Mouse (Mus musculus): ENCODE measurements around the gene Celsr1. TPM values are rescaled to one million over a fixed set of nuclear protein-coding genes. Genes with fewer than 3 reads are reported as not detected.
A peak's percentile ranks its signal among the peaks of the same experiment; 100 is the strongest.
"Not testable (repeated sequence)": the region's sequence is repeated elsewhere in the genome, so short reads cannot be mapped to it uniquely, and the experiment has no call there.

Celsr1 gene
- polyA plus RNA-seq, 1 experiment from 2014 or later, result 3.4 TPM

DNA sequence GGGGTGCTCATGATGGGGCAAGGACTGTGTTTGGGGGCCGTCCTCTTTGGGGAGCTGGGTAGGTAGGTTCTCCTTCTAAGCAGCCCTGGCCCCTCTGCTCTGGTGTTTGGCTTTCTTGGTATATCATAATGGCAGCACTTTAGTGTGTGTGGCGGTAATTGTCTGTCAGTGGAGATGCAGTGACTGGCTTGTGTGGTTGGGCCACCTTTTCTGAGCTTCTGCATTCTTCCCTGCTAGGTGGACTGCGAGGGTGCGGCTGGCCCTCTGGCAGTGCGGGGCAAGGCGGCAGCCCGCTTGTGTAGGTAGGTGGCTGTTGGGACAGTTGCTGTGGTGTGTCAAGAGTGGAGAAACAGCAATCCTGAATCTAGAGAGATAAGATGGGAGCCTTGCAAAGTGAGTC is 27.6 kb upstream of the Celsr1 start:
- no peaks in the 10 kb centered on the region; the same call in 1 of the 2 replicates for H3K9me3 ChIP-seq (replicated peaks)
- peaks cover 8% of the 10 kb centered on the region for H3K36me3 ChIP-seq
- peaks cover 11% of the 10 kb centered on the region; the same call in 1 of the 2 replicates for H3K27me3 ChIP-seq (ENCODE audit: low read depth, poor library complexity, severe bottlenecking)
- no peak overlapping the region for H3K4me3 ChIP-seq
- H3K4me1 ChIP-seq, result peaks cover 45% of the 10 kb centered on the region
- 96% methylated on average over 7 of the region's 7 CpGs for WGBS
- no peak for DNase-seq (ENCODE audit: low spot score)
- no peak overlapping the region for H3K27ac ChIP-seq (replicated peaks)

GRCm38 (mm10) chr15:86060581-86060980 is 27.0 kb upstream of the Celsr1 start:
- Histone ChIP-seq H3K27ac (replicated peaks) (0 out of 2 replicates have a peak overlapping the region, but pooled peaks have one; percentile 9), H3K4me1 (peaks cover 45% of the 10 kb centered on the region), H3K4me3 (peak overlapping the region; percentile 11; the same call in 1 of the 2 replicates), H3K27me3 (ENCODE audit: low read depth, poor library complexity, severe bottlenecking) (peaks cover 15% of the 10 kb centered on the region; the same call in 1 of the 2 replicates), H3K9me3 (replicated peaks) (no peaks in the 10 kb centered on the region), H3K36me3 (peaks cover 2% of the 10 kb centered on the region)
- WGBS, result 92% methylated on average over 12 of the region's 12 CpGs
- no peak for DNase-seq (ENCODE audit: low spot score)

DNA sequence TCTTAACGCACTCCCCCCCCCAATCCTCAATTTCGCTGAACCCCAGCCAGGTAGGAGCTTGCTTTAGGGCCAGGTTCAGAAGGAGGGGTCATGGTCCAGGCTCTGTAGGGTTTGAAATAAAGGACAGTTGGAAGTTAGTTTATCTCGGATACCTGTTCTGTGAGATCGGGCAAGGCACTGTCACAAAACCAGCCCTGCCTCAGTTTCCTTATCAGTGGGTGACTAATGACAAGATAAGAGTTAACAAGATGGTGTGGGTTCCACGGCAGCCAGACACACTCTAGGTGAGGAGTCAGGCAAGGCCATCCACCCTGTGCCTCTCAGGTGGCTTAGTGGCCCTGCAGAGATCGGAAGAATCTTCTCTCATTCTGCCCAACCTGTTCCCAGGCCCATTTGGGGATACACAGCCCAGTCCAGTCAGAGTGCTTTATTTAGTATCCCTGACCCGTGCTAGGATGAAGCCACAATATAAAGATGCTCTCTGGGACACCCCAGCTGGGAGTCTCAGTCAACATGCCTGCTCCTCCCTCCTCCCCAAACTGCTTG is 26.3 kb upstream of the Celsr1 start:
- Histone ChIP-seq H3K27ac (replicated peaks) (0 out of 2 replicates have a peak overlapping the region, but pooled peaks have one; percentile 96), H3K36me3 (peaks cover 2% of the 10 kb centered on the region; the same call in 1 of the 2 replicates), H3K27me3 (ENCODE audit: low read depth, poor library complexity, severe bottlenecking) (peaks cover 15% of the 10 kb centered on the region; the same call in 1 of the 2 replicates), H3K9me3 (replicated peaks) (no peaks in the 10 kb centered on the region), H3K4me3 (peak overlapping the region; percentile 89), H3K4me1 (peaks cover 45% of the 10 kb centered on the region)
- 76% methylated on average over 7 of the region's 7 CpGs for WGBS
- DNase-seq (ENCODE audit: low spot score), result no peak

- Histone ChIP-seq H3K9me3 (replicated peaks) (no peaks in the 10 kb centered on the region), H3K4me3 (peak overlapping the region; percentile 89), H3K4me1 (peaks cover 45% of the 10 kb centered on the region), H3K27me3 (ENCODE audit: low read depth, poor library complexity, severe bottlenecking) (peaks cover 15% of the 10 kb centered on the region; the same call in 1 of the 2 replicates), H3K27ac (replicated peaks) (peak overlapping the region; percentile 96), H3K36me3 (peaks cover 2% of the 10 kb centered on the region; the same call in 1 of the 2 replicates)
- peak; percentile 60 for DNase-seq (ENCODE audit: low spot score)
- 3% methylated on average over 49 of the region's 49 CpGs for WGBS
Measured at GRCm38 (mm10) chr15:86058931-86059834, 25.6 kb upstream of the Celsr1 start.

DNA sequence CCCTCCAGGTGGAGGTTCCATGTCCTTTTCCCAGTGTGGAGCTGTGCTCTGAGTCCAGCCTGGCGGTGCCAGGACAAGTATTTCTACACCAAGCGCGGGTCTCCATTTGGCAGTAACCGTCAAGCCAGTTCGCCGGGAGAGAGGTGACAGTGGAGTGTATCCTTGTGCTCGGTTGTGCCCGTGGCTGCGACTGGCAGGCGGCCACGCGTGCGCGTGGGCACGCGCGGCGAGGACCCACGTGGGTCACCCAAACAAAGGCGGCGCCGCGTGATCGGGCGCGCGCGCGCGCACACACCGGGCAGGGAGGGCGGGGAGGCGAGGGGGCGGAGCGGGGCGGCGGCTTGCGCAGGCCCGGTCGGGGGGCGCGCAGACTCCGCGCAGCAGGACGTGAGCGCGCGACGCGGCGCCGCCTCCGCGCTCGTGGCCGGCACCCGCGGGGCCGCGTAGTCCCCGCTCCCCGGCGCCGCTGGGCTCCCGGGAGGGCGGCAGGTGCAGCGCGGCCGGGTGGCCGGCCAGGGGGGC is 24.9 kb upstream of the Celsr1 start:
- peaks cover 15% of the 10 kb centered on the region; the same call in 1 of the 2 replicates for H3K27me3 ChIP-seq (ENCODE audit: low read depth, poor library complexity, severe bottlenecking)
- H3K4me1 ChIP-seq, result peaks cover 48% of the 10 kb centered on the region
- no peaks in the 10 kb centered on the region for H3K9me3 ChIP-seq (replicated peaks)
- H3K36me3 ChIP-seq, result peaks cover under 1% of the 10 kb centered on the region; the same call in 1 of the 2 replicates
- WGBS, result under 1% methylated on average over 61 of the region's 70 CpGs
- peak overlapping the region; percentile 96 for H3K27ac ChIP-seq (replicated peaks)
- DNase-seq (ENCODE audit: low spot score), result peak; percentile 85
- peak overlapping the region; percentile 89 for H3K4me3 ChIP-seq

DNA sequence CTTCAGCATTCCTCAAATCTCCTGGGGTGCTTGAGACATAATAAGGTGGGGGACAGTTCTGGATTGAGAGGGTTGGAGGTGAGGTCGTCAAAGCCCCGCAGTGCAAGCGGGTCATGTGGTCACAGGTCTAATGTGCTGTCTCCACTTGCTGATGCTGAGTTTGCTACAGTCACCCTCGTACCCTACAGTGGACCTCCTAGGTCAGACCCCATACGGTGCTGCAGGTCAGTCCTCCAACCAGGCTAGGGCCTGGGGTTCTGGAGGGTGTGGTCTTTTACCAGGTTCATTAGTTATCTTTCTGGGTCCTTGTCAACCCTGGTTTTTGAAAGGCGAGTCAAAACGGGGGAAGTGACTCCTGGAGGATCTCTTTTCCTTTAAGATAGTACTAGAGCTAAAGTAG is 24.3 kb upstream of the Celsr1 start:
- Histone ChIP-seq H3K27me3 (ENCODE audit: low read depth, poor library complexity, severe bottlenecking) (peaks cover 15% of the 10 kb centered on the region; the same call in 1 of the 2 replicates), H3K9me3 (replicated peaks) (no peaks in the 10 kb centered on the region), H3K27ac (replicated peaks) (peak overlapping the region; percentile 96), H3K4me1 (peaks cover 48% of the 10 kb centered on the region), H3K36me3 (no peaks in the 10 kb centered on the region), H3K4me3 (peak overlapping the region; percentile 89)
- WGBS, result 2% methylated on average over 7 of the region's 7 CpGs
- DNase-seq (ENCODE audit: low spot score), result no peak

- H3K27ac ChIP-seq (replicated peaks), result peak within 1 kb of the TSS; percentile 96
- no peaks in the 10 kb centered on the region for H3K36me3 ChIP-seq
- H3K27me3 ChIP-seq (ENCODE audit: low read depth, poor library complexity, severe bottlenecking), result peaks cover 15% of the 10 kb centered on the region; the same call in 1 of the 2 replicates
- peak within 1 kb of the TSS; percentile 89 for H3K4me3 ChIP-seq
- no peaks in the 10 kb centered on the region for H3K9me3 ChIP-seq (replicated peaks)
- peaks cover 48% of the 10 kb centered on the region for H3K4me1 ChIP-seq
- 18% methylated on average over 6 of the region's 6 CpGs for WGBS
- DNase-seq (ENCODE audit: low spot score), result no peak
Measured at GRCm38 (mm10) chr15:86057413-86057812, 23.8 kb upstream of the Celsr1 start, which contains the start of gene Gramd4. TSS of gene Gramd4 (plus strand) at chr15:86057695.

DNA sequence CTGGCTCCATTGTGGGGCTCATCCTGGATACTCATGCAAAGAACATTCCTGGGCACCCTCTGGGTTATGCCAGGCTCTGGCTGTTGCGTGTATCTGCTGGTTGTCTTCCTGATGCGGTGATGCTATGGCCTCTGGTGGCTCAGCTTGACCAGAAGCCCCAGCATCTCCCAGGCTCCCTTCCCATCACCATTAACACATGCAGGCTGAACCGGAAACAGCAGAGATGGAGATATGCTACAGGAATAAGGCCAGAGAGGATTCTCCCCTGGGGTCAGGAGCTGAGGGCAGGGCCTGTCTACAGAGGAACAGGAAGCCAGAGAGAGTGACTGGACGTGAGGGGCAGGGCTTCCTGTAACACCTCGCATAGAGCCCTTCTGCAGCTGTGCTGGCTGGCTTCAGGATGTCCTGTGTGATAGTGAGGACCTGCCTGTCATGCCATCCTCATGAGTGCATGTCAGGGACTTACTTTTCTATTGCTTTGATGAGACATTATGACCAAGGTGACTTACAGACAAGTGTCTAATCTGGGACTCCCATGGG is 22.7 kb upstream of the Celsr1 start:
- Histone ChIP-seq H3K4me1 (peaks cover 51% of the 10 kb centered on the region), H3K4me3 (no peak overlapping the region), H3K27ac (replicated peaks) (no peak overlapping the region), H3K27me3 (ENCODE audit: low read depth, poor library complexity, severe bottlenecking) (peaks cover 15% of the 10 kb centered on the region; the same call in 1 of the 2 replicates), H3K36me3 (no peaks in the 10 kb centered on the region), H3K9me3 (replicated peaks) (no peaks in the 10 kb centered on the region)
- 92% methylated on average over 5 of the region's 5 CpGs for WGBS
- DNase-seq (ENCODE audit: low spot score), result no peak

GRCm38 (mm10) chr15:86054861-86055260 is 21.3 kb upstream of the Celsr1 start:
- WGBS, result 75% methylated on average over 3 of the region's 3 CpGs
- H3K27ac ChIP-seq (replicated peaks); DNase-seq (ENCODE audit: low spot score); H3K9me3 ChIP-seq (replicated peaks); H3K4me3 ChIP-seq; H3K36me3 ChIP-seq: not testable (repeated sequence)
- peaks cover 15% of the 10 kb centered on the region; the same call in 1 of the 2 replicates for H3K27me3 ChIP-seq (ENCODE audit: low read depth, poor library complexity, severe bottlenecking)
- peaks cover 37% of the 10 kb centered on the region for H3K4me1 ChIP-seq

- Histone ChIP-seq H3K4me3 (no peak overlapping the region), H3K4me1 (peaks cover 28% of the 10 kb centered on the region), H3K9me3 (replicated peaks) (no peaks in the 10 kb centered on the region), H3K36me3 (no peaks in the 10 kb centered on the region), H3K27me3 (ENCODE audit: low read depth, poor library complexity, severe bottlenecking) (peaks cover 15% of the 10 kb centered on the region; the same call in 1 of the 2 replicates), H3K27ac (replicated peaks) (no peak overlapping the region)
- WGBS, result 41% methylated on average over 2 of the region's 2 CpGs
- peak; percentile 82 for DNase-seq (ENCODE audit: low spot score)
Measured at GRCm38 (mm10) chr15:86053890-86054536, 20.4 kb upstream of the Celsr1 start.

GRCm38 (mm10) chr15:86051878-86052478 is 18.4 kb upstream of the Celsr1 start:
- Histone ChIP-seq H3K9me3 (replicated peaks) (no peaks in the 10 kb centered on the region), H3K36me3 (no peaks in the 10 kb centered on the region), H3K4me3 (no peak overlapping the region), H3K27me3 (ENCODE audit: low read depth, poor library complexity, severe bottlenecking) (peaks cover 11% of the 10 kb centered on the region; the same call in 1 of the 2 replicates), H3K27ac (replicated peaks) (no peak overlapping the region), H3K4me1 (peaks cover 13% of the 10 kb centered on the region)
- 63% methylated on average over 6 of the region's 6 CpGs for WGBS
- DNase-seq (ENCODE audit: low spot score), result no peak
